Mouse (Mus musculus): ENCODE measurements around the gene Foxn3. TPM values are rescaled to one million over a fixed set of nuclear protein-coding genes. Genes with fewer than 3 reads are reported as not detected.
A peak's percentile ranks its signal among the peaks of the same experiment; 100 is the strongest.

The Foxn3 gene
- polyA plus RNA-seq, 1 experiment from 2014 or later = 66.2 TPM

GRCm38 (mm10) chr12:99293532-99293931 is 269.9 kb downstream of the Foxn3 start:
- 69% methylated on average over 7 of the region's 7 CpGs for WGBS
- H3K4me1 ChIP-seq (replicated peaks) = peaks cover 63% of the 10 kb centered on the region

GRCm38 (mm10) chr12:99292152-99292551 is 271.2 kb downstream of the Foxn3 start:
- Histone ChIP-seq H3K4me2 (no peak overlapping the region), H3K4me1 (replicated peaks) (peaks cover 62% of the 10 kb centered on the region), H3K4me3 (no peak overlapping the region), H3K27ac (ENCODE audit: poor library complexity, severe bottlenecking) (no peak overlapping the region), H3K36me3 (peaks cover 9% of the 10 kb centered on the region; the same call in 1 of the 2 replicates), H3K9me3 (replicated peaks) (no peaks in the 10 kb centered on the region), H3K9ac (no peak overlapping the region), H3K27me3 (replicated peaks) (no peaks in the 10 kb centered on the region)
- WGBS = 75% methylated on average over 6 of the region's 6 CpGs
- no peak for ATAC-seq (ENCODE audit: insufficient number of reproducible peaks, low FRiP score)

More at GRCm38 (mm10) chr12:99293532-99293931, 269.9 kb downstream of the Foxn3 start:
- Histone ChIP-seq H3K27me3 (replicated peaks) (no peaks in the 10 kb centered on the region), H3K4me2 (no peak overlapping the region), H3K4me3 (no peak overlapping the region), H3K9me3 (replicated peaks) (no peaks in the 10 kb centered on the region), H3K9ac (no peak overlapping the region), H3K36me3 (peaks cover 9% of the 10 kb centered on the region; the same call in 1 of the 2 replicates), H3K27ac (ENCODE audit: poor library complexity, severe bottlenecking) (peak overlapping the region; percentile 69)
- no peak for ATAC-seq (ENCODE audit: insufficient number of reproducible peaks, low FRiP score)

- H3K9me3 ChIP-seq (replicated peaks) = no peaks in the 10 kb centered on the region
- H3K9ac ChIP-seq = no peak overlapping the region
- H3K4me1 ChIP-seq (replicated peaks) = peaks cover 59% of the 10 kb centered on the region
- no peak overlapping the region for H3K27ac ChIP-seq (ENCODE audit: poor library complexity, severe bottlenecking)
- no peak overlapping the region for H3K4me2 ChIP-seq
- H3K27me3 ChIP-seq (replicated peaks) = no peaks in the 10 kb centered on the region
- H3K36me3 ChIP-seq = peaks cover 9% of the 10 kb centered on the region; the same call in 1 of the 2 replicates
- no peak overlapping the region for H3K4me3 ChIP-seq
- WGBS = 52% methylated on average over 5 of the region's 5 CpGs
- ATAC-seq (ENCODE audit: insufficient number of reproducible peaks, low FRiP score) = no peak
Measured at GRCm38 (mm10) chr12:99287081-99287480, 276.3 kb downstream of the Foxn3 start.

GRCm38 (mm10) chr12:99286662-99287061 is 276.7 kb downstream of the Foxn3 start:
- H3K27ac ChIP-seq (ENCODE audit: poor library complexity, severe bottlenecking) = no peak overlapping the region
- H3K4me3 ChIP-seq = no peak overlapping the region
- H3K4me2 ChIP-seq = no peak overlapping the region
- H3K27me3 ChIP-seq (replicated peaks) = no peaks in the 10 kb centered on the region
- no peaks in the 10 kb centered on the region for H3K9me3 ChIP-seq (replicated peaks)
- ATAC-seq (ENCODE audit: insufficient number of reproducible peaks, low FRiP score) = no peak
- 78% methylated on average over 6 of the region's 6 CpGs for WGBS
- peaks cover 9% of the 10 kb centered on the region; the same call in 1 of the 2 replicates for H3K36me3 ChIP-seq
- no peak overlapping the region for H3K9ac ChIP-seq
- peaks cover 61% of the 10 kb centered on the region for H3K4me1 ChIP-seq (replicated peaks)

- Histone ChIP-seq H3K36me3 (peaks cover 5% of the 10 kb centered on the region; the same call in 1 of the 2 replicates), H3K4me3 (no peak overlapping the region), H3K9me3 (replicated peaks) (no peaks in the 10 kb centered on the region), H3K27ac (ENCODE audit: poor library complexity, severe bottlenecking) (no peak overlapping the region; the same call in 1 of the 2 replicates), H3K4me2 (no peak overlapping the region), H3K9ac (no peak overlapping the region), H3K4me1 (replicated peaks) (peaks cover 71% of the 10 kb centered on the region), H3K27me3 (replicated peaks) (no peaks in the 10 kb centered on the region)
- 89% methylated on average over 8 of the region's 8 CpGs for WGBS
- no peak for ATAC-seq (ENCODE audit: insufficient number of reproducible peaks, low FRiP score)
Measured at GRCm38 (mm10) chr12:99285656-99286055, 277.7 kb downstream of the Foxn3 start.

GRCm38 (mm10) chr12:99285199-99285598 is 278.2 kb downstream of the Foxn3 start:
- H3K9me3 ChIP-seq (replicated peaks) = no peaks in the 10 kb centered on the region
- H3K4me3 ChIP-seq = no peak overlapping the region
- H3K27me3 ChIP-seq (replicated peaks) = no peaks in the 10 kb centered on the region
- 65% methylated on average over 9 of the region's 9 CpGs for WGBS
- H3K4me2 ChIP-seq = no peak overlapping the region
- no peak for ATAC-seq (ENCODE audit: insufficient number of reproducible peaks, low FRiP score)
- H3K9ac ChIP-seq = no peak overlapping the region
- H3K27ac ChIP-seq (ENCODE audit: poor library complexity, severe bottlenecking) = no peak overlapping the region; the same call in 1 of the 2 replicates
- H3K4me1 ChIP-seq (replicated peaks) = peaks cover 72% of the 10 kb centered on the region
- H3K36me3 ChIP-seq = peaks cover under 1% of the 10 kb centered on the region; the same call in 1 of the 2 replicates

- Histone ChIP-seq H3K4me1 (replicated peaks) (peaks cover 79% of the 10 kb centered on the region), H3K9me3 (replicated peaks) (no peaks in the 10 kb centered on the region), H3K27me3 (replicated peaks) (no peaks in the 10 kb centered on the region), H3K36me3 (no peaks in the 10 kb centered on the region), H3K9ac (no peak overlapping the region), H3K27ac (ENCODE audit: poor library complexity, severe bottlenecking) (peak overlapping the region; percentile 31; the same call in 1 of the 2 replicates), H3K4me2 (no peak overlapping the region), H3K4me3 (no peak overlapping the region)
- 69% methylated on average over 8 of the region's 8 CpGs for WGBS
- peak; percentile 34; the same call in 1 of the 2 replicates for ATAC-seq (ENCODE audit: insufficient number of reproducible peaks, low FRiP score)
Measured at GRCm38 (mm10) chr12:99284419-99285069, 278.8 kb downstream of the Foxn3 start.

GRCm38 (mm10) chr12:99280826-99281225 is 282.6 kb downstream of the Foxn3 start:
- 76% methylated on average over 13 of the region's 13 CpGs for WGBS
- H3K4me1 ChIP-seq (replicated peaks) = peaks cover 72% of the 10 kb centered on the region

GRCm38 (mm10) chr12:99280291-99280690 is 283.1 kb downstream of the Foxn3 start:
- no peaks in the 10 kb centered on the region for H3K9me3 ChIP-seq (replicated peaks)
- peaks cover 67% of the 10 kb centered on the region for H3K4me1 ChIP-seq (replicated peaks)
- WGBS = 31% methylated on average over 4 of the region's 4 CpGs
- H3K4me3 ChIP-seq = no peak overlapping the region
- H3K36me3 ChIP-seq = peaks cover 6% of the 10 kb centered on the region; the same call in 1 of the 2 replicates
- ATAC-seq (ENCODE audit: insufficient number of reproducible peaks, low FRiP score) = peak; percentile 56; the same call in 1 of the 2 replicates
- no peak overlapping the region for H3K9ac ChIP-seq
- H3K4me2 ChIP-seq = no peak overlapping the region
- no peaks in the 10 kb centered on the region for H3K27me3 ChIP-seq (replicated peaks)
- peak overlapping the region; percentile 42; the same call in 1 of the 2 replicates for H3K27ac ChIP-seq (ENCODE audit: poor library complexity, severe bottlenecking)

More at GRCm38 (mm10) chr12:99280826-99281225, 282.6 kb downstream of the Foxn3 start:
- no peaks in the 10 kb centered on the region for H3K27me3 ChIP-seq (replicated peaks)
- no peak for ATAC-seq (ENCODE audit: insufficient number of reproducible peaks, low FRiP score)
- H3K27ac ChIP-seq (ENCODE audit: poor library complexity, severe bottlenecking) = peak overlapping the region; percentile 42; the same call in 1 of the 2 replicates
- H3K9me3 ChIP-seq (replicated peaks) = no peaks in the 10 kb centered on the region
- no peak overlapping the region for H3K4me2 ChIP-seq
- H3K4me3 ChIP-seq = no peak overlapping the region
- H3K9ac ChIP-seq = no peak overlapping the region
- H3K36me3 ChIP-seq = peaks cover 6% of the 10 kb centered on the region; the same call in 1 of the 2 replicates

- H3K9ac ChIP-seq = no peak overlapping the region
- H3K4me1 ChIP-seq (replicated peaks) = peaks cover 67% of the 10 kb centered on the region
- ATAC-seq (ENCODE audit: insufficient number of reproducible peaks, low FRiP score) = no peak
- peaks cover 6% of the 10 kb centered on the region; the same call in 1 of the 2 replicates for H3K36me3 ChIP-seq
- no peak overlapping the region for H3K4me3 ChIP-seq
- no peaks in the 10 kb centered on the region for H3K27me3 ChIP-seq (replicated peaks)
- WGBS = 80% methylated on average over 4 of the region's 4 CpGs
- H3K27ac ChIP-seq (ENCODE audit: poor library complexity, severe bottlenecking) = no peak overlapping the region
- H3K9me3 ChIP-seq (replicated peaks) = no peaks in the 10 kb centered on the region
- no peak overlapping the region for H3K4me2 ChIP-seq
Measured at GRCm38 (mm10) chr12:99279426-99279825, 284.0 kb downstream of the Foxn3 start.

GRCm38 (mm10) chr12:99274589-99274988 is 288.8 kb downstream of the Foxn3 start:
- Histone ChIP-seq H3K4me3 (no peak overlapping the region), H3K9me3 (replicated peaks) (no peaks in the 10 kb centered on the region), H3K27me3 (replicated peaks) (no peaks in the 10 kb centered on the region), H3K9ac (no peak overlapping the region), H3K36me3 (peaks cover 6% of the 10 kb centered on the region; the same call in 1 of the 2 replicates), H3K4me2 (no peak overlapping the region), H3K27ac (ENCODE audit: poor library complexity, severe bottlenecking) (no peak overlapping the region), H3K4me1 (replicated peaks) (peaks cover 40% of the 10 kb centered on the region)
- 47% methylated on average over 1 of the region's 1 CpGs for WGBS
- peak; percentile 48; the same call in 1 of the 2 replicates for ATAC-seq (ENCODE audit: insufficient number of reproducible peaks, low FRiP score)
